Mouse (Mus musculus) myocyte (in vitro differentiated cells): ENCODE measurements around the gene Ldlrad3.

Source experiments
- CEBPB ChIP-seq: IDR thresholded peaks from 2 replicates; pipeline ENCODE4 v1.6.1; 2011; ENCODE audit warnings: mild to moderate bottlenecking, moderate library complexity; ENCODE audit not compliant: poor library complexity, insufficient read depth, severe bottlenecking
- E2F4 ChIP-seq: IDR thresholded peaks from one replicate; pipeline ENCODE4 v1.6.1; 2011; ENCODE audit warnings: mild to moderate bottlenecking, control low read depth, moderate library complexity; ENCODE audit not compliant: insufficient read depth
- MYOD1 ChIP-seq, 3 experiments: IDR thresholded peaks; one replicate each; pipeline ENCODE4 v1.6.1; 2011; ENCODE audit warnings: control low read depth in 2 of 3, low read depth in 2 of 3, mild to moderate bottlenecking in 2 of 3, moderate library complexity in 1 of 3; ENCODE audit not compliant: insufficient read length in 2 of 3, control insufficient read depth in 1 of 3
- MYOG ChIP-seq, 3 experiments: IDR thresholded peaks; one replicate each; pipeline ENCODE4 v1.6.1; 2011; ENCODE audit warnings: control low read depth in 2 of 3, low read depth in 2 of 3, mild to moderate bottlenecking in 2 of 3; ENCODE audit not compliant: insufficient read length in 2 of 3, control insufficient read depth in 1 of 3, insufficient read depth in 1 of 3
- POLR2A ChIP-seq: IDR thresholded peaks from one replicate; pipeline ENCODE4 v1.6.1; 2011; ENCODE audit warnings: low read depth, mild to moderate bottlenecking, control low read depth, moderate library complexity; ENCODE audit not compliant: insufficient read length
- POLR2AphosphoS2 ChIP-seq: IDR thresholded peaks from one replicate; pipeline ENCODE4 v1.6.1; 2011; ENCODE audit warnings: low read depth, control low read depth; ENCODE audit not compliant: insufficient read length
- REST ChIP-seq: IDR thresholded peaks from one replicate; pipeline ENCODE4 v1.6.1; 2011; ENCODE audit warnings: mild to moderate bottlenecking, control low read depth, moderate library complexity; ENCODE audit not compliant: insufficient read depth, insufficient read length
- SRF ChIP-seq: IDR thresholded peaks from one replicate; pipeline ENCODE4 v1.6.1; 2011; ENCODE audit warnings: low read depth; ENCODE audit not compliant: control insufficient read depth, insufficient read length
- TCF12 ChIP-seq: IDR thresholded peaks from one replicate; pipeline ENCODE4 v1.6.1; 2011; ENCODE audit warnings: mild to moderate bottlenecking, control low read depth; ENCODE audit not compliant: poor library complexity, insufficient read depth, severe bottlenecking
- USF1 ChIP-seq: IDR thresholded peaks from one replicate; pipeline ENCODE4 v1.6.1; 2011; ENCODE audit warnings: low read depth, mild to moderate bottlenecking, control low read depth, moderate library complexity

DNA sequence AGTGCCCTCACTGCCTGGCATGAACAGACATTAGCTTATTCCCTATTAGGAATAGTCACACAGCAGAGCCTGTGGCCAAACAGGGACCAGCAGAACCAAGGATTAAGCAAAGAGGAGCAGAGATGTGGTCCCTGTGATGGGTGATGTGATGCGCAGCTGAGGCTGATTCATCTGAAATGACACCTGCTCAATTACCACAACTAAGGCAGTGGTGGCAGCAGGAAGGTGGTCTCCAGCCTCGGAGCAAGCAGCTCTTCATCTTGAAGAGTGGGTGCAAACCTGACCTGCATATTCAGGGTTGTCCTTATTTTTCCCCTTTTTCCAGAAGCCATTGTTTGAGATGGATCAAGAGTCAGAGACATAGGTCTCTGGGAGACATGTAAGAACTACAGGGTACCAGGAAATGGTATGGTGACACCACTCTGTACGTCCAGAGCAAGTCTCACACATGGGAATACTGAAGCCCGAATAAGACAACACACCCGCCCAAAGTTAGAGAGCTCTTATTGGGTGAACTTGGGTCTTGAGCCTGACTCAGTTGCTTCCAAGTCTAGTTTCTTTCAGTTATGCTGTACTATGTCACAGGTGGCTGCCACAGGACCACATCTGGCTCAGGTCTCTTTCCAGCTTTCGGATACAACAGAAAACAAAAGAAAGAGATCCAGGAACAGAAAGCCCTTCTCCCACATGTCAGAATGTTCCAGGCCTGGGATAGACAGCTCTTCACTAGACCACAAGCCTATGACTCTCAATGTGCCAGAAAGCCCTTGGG is 112.7 kb downstream of the Ldlrad3 start:
- TF ChIP-seq E2F4 (no peak), USF1 (no peak), TCF12 (no peak), POLR2AphosphoS2 (no peak), MYOD1 (IDR thresholded peaks at IDR 0.05; ENCODE audit: control insufficient read depth in 1 of 3, insufficient read length in 2 of 3, low read depth in 2 of 3) (no peak), POLR2A (no peak), REST (no peak), SRF (no peak), CEBPB (no peak), MYOG (IDR thresholded peaks at IDR 0.05; ENCODE audit: control insufficient read depth in 1 of 3, insufficient read depth in 1 of 3, insufficient read length in 2 of 3, low read depth in 2 of 3) (no peak)
